Mouse (Mus musculus) urinary bladder, adult 18-20 months (tissue): ENCODE data around the gene Surf1.

Experiments used
- DNase-seq, 2 experiments: peaks; one replicate each; pipeline ENCODE4 v3.0.0; 2022; ENCODE audit warnings: low spot score in 2 of 2, mixed read lengths in 2 of 2

The Surf1 gene

GRCm38 (mm10) chr2:26915927-26916728 is at the start of gene Surf1, which contains the start of gene Surf2:
Surf1 (minus strand) TSS chr2:26916530.
Surf2 (plus strand) TSS chr2:26916367.
- DNase-seq: peak; percentile 69 to 74

- DNase-seq: no peak
Measured at GRCm38 (mm10) chr2:26964724-26965370, 48.5 kb upstream of the Surf1 start.

- DNase-seq: peak; percentile 84 to 88
Measured at GRCm38 (mm10) chr2:26963923-26964723, 47.8 kb upstream of the Surf1 start, which contains the start of gene Rexo4. Rexo4 (minus strand) TSS chr2:26964386.

- DNase-seq: no peak
Measured at GRCm38 (mm10) chr2:26960756-26961155, 44.4 kb upstream of the Surf1 start.

- DNase-seq: no peak
Measured at GRCm38 (mm10) chr2:26957488-26957859, 41.1 kb upstream of the Surf1 start.

- no peak for DNase-seq
Measured at GRCm38 (mm10) chr2:26956811-26957487, 40.6 kb upstream of the Surf1 start.

GRCm38 (mm10) chr2:26954735-26955395 is 38.5 kb upstream of the Surf1 start:
- no peak for DNase-seq

- DNase-seq: no peak
Measured at GRCm38 (mm10) chr2:26952866-26953265, 36.5 kb upstream of the Surf1 start.

- DNase-seq: no peak
Measured at GRCm38 (mm10) chr2:26952193-26952592, 35.9 kb upstream of the Surf1 start.

- no peak for DNase-seq
Measured at GRCm38 (mm10) chr2:26951346-26951905, 35.1 kb upstream of the Surf1 start.

GRCm38 (mm10) chr2:26950411-26950810 is 34.1 kb upstream of the Surf1 start:
- DNase-seq: no peak

- DNase-seq: no peak
Measured at GRCm38 (mm10) chr2:26943253-26943652, 26.9 kb upstream of the Surf1 start.

- DNase-seq: no peak
Measured at GRCm38 (mm10) chr2:26941539-26941938, 25.2 kb upstream of the Surf1 start.

GRCm38 (mm10) chr2:26936425-26936824 is 20.1 kb upstream of the Surf1 start:
- no peak for DNase-seq

GRCm38 (mm10) chr2:26935286-26935685 is 19.0 kb upstream of the Surf1 start:
- no peak for DNase-seq

GRCm38 (mm10) chr2:26933304-26934055 is 17.1 kb upstream of the Surf1 start, which contains the start of the genes Surf4 and Stkld1:
Surf4 (minus strand) TSS chr2:26933928.
Stkld1 (plus strand) TSS chr2:26934047.
- DNase-seq: peak; percentile 80 to 89

GRCm38 (mm10) chr2:26932473-26933303 is 16.4 kb upstream of the Surf1 start:
- peak; percentile 20 to 51 for DNase-seq

GRCm38 (mm10) chr2:26930390-26930789 is 14.1 kb upstream of the Surf1 start:
- DNase-seq: peak in 1 of 2 experiments; percentile 47
